Mouse (Mus musculus): ENCODE results near the gene Rpusd1.
"Not testable (repeated sequence)": the region's sequence is repeated elsewhere in the genome, so short reads cannot be mapped to it uniquely, and the experiment has no call there.

Gene Rpusd1

GRCm38 (mm10) chr17:25738861-25739260, 11.4 kb downstream of the Rpusd1 start:
- DNase-seq (ENCODE audit: low spot score): peak; percentile 14

- DNase-seq (ENCODE audit: low spot score): not testable (repeated sequence)
These were observed 14.0 kb downstream of the Rpusd1 start for GRCm38 (mm10) chr17:25741471-25741870.

- no peak for DNase-seq (ENCODE audit: low spot score)
These were observed 16.4 kb downstream of the Rpusd1 start for GRCm38 (mm10) chr17:25743831-25744230.

- no peak for DNase-seq (ENCODE audit: low spot score)
These were observed 16.8 kb downstream of the Rpusd1 start for GRCm38 (mm10) chr17:25744311-25744710.

- DNase-seq (ENCODE audit: low spot score): no peak
These were observed 20.8 kb downstream of the Rpusd1 start for GRCm38 (mm10) chr17:25748238-25748637.

GRCm38 (mm10) chr17:25749314-25749713, 21.8 kb downstream of the Rpusd1 start:
- no peak for DNase-seq (ENCODE audit: low spot score)

GRCm38 (mm10) chr17:25751446-25751845, 24.0 kb downstream of the Rpusd1 start:
- DNase-seq (ENCODE audit: low spot score): peak; percentile 21

- DNase-seq (ENCODE audit: low spot score): no peak
These were observed 26.8 kb downstream of the Rpusd1 start, which contains the start of gene Msln for GRCm38 (mm10) chr17:25754241-25754640. TSS of gene Msln (minus strand) at chr17:25754378.

GRCm38 (mm10) chr17:25755086-25755485, 27.6 kb downstream of the Rpusd1 start:
- DNase-seq (ENCODE audit: low spot score): no peak

- no peak for DNase-seq (ENCODE audit: low spot score)
These were observed 28.3 kb downstream of the Rpusd1 start for GRCm38 (mm10) chr17:25755627-25756377.

- DNase-seq (ENCODE audit: low spot score): peak; percentile 35
These were observed 29.1 kb downstream of the Rpusd1 start for GRCm38 (mm10) chr17:25756378-25757242.

GRCm38 (mm10) chr17:25757691-25758090, 30.2 kb downstream of the Rpusd1 start:
- DNase-seq (ENCODE audit: low spot score): no peak

- no peak for DNase-seq (ENCODE audit: low spot score)
These were observed 32.7 kb downstream of the Rpusd1 start for GRCm38 (mm10) chr17:25760148-25760547.

GRCm38 (mm10) chr17:25761561-25761970, 34.1 kb downstream of the Rpusd1 start:
- no peak for DNase-seq (ENCODE audit: low spot score)

GRCm38 (mm10) chr17:25762591-25762990, 35.1 kb downstream of the Rpusd1 start:
- DNase-seq (ENCODE audit: low spot score): no peak

GRCm38 (mm10) chr17:25765886-25766285, 38.4 kb downstream of the Rpusd1 start:
- no peak for DNase-seq (ENCODE audit: low spot score)

GRCm38 (mm10) chr17:25769331-25769730, 41.9 kb downstream of the Rpusd1 start:
- DNase-seq (ENCODE audit: low spot score): no peak

GRCm38 (mm10) chr17:25773549-25774120, 46.2 kb downstream of the Rpusd1 start, which contains the start of gene Narfl:
TSS of gene Narfl (plus strand) at chr17:25773776.
- peak; percentile 96 for DNase-seq (ENCODE audit: low spot score)

GRCm38 (mm10) chr17:25775318-25776062, 48.0 kb downstream of the Rpusd1 start:
- no peak for DNase-seq (ENCODE audit: low spot score)

GRCm38 (mm10) chr17:25777948-25778347, 50.5 kb downstream of the Rpusd1 start:
- DNase-seq (ENCODE audit: low spot score): no peak
